ENCODE assay signal across 20 mouse cellular contexts in the genomic region with DNA sequence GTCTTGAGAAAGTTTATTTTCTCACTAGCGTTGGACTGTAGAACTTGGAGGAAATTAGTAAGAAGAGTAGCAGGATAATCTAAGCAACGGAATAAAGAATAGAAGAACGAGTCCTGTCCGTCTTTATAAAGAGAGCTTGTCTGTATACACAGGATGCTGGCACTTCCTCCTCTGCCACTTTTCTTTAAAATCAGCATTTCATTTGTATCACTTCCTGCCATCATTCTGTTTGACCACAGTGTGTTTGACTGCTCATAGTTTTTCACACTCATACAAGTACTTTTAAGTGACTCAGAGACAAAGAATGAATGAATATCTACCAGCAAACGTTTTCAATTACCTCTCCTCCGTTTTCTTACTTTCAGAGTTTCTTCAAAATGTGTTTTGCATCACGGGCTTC.
DNase-seq lines count a peak whose midpoint lies in the region.
"Had no signal": no experiment of that assay in that cellular context is flagged by ENCODE, and none has a peak within 500 bp of the region (broad histone marks: within the 10 kb centered on the region; RNA-seq: fewer than 3 reads in every experiment).

No protein-coding gene starts in this region.

- DNase-seq in A20 (ENCODE audit: low read depth, low spot score) = peak; percentile 33
- peak; percentile 1 for DNase-seq in NIH3T3 (ENCODE audit: low read depth)
- DNase-seq in fibroblast of lung, adult 2 months (ENCODE audit: low read depth) = peak; percentile 3
- DNase-seq in urinary bladder, postnatal 4 days (ENCODE audit: low spot score in 2 of 2) = no peak
- DNase-seq in cerebellum, adult 18-20 months = no peak
- no peak for DNase-seq in left cerebral cortex, postnatal 36 days (ENCODE audit: low spot score in 2 of 2)
- DNase-seq in layer of hippocampus, adult 9-10 months (ENCODE audit: low spot score) = no peak
- DNase-seq: adrenal gland, postnatal 14 days; cerebellum, adult 2 months; cerebellum, postnatal 25 days; gastrocnemius, postnatal 14 days; heart, postnatal 14 days; kidney, adult 2 months; kidney, postnatal 36 days; layer of hippocampus, postnatal 36 days; liver; lung, adult 2 months; right cerebral cortex, postnatal 4 days; thymus, adult 2 months; thymus, postnatal 36 days had no signal

- intact Hi-C loops in left cerebral cortex, postnatal 36 days (cut with DNase I) = no loop called here

Comparison
In these comparisons a context has a peak if more than half of its experiments do, and no peak if none do; other contexts are left out.
1. DNase-seq: peak in A20 (single experiment), NIH3T3 (single experiment) and fibroblast of lung, adult 2 months (single experiment); none in urinary bladder, postnatal 4 days (0 of 2), cerebellum, adult 18-20 months (0 of 2), left cerebral cortex, postnatal 36 days (0 of 2) and layer of hippocampus, adult 9-10 months (single experiment).